Mouse (Mus musculus) liver, embryonic 11.5 days (tissue): ENCODE measurements at regions not wholly inside any gene's neighbourhood (a gene's known extent, or its start where the extent isn't known, plus 50 kb on each side); places are given as distances from the start of the nearest gene placed in this dataset.

Experiments
- ATAC-seq: fragments of 200-750 bp; cut with Nextera tagmentation; replicated peaks from 2 replicates; pipeline ENCODE4 v1.8.0; 2017; ENCODE audit warnings: moderate number of reproducible peaks, mild to moderate bottlenecking, moderate TSS enrichment, moderate library complexity; ENCODE audit not compliant: low FRiP score
- DNase-seq: peaks from one replicate; pipeline ENCODE4 v3.0.0-alpha.2; 2017; ENCODE audit warnings: low spot score
- H3K27ac ChIP-seq: fragments of 300-500 bp; sonication (generic); 2 replicates; pipeline ENCODE4 v1.5.1; 2014; ENCODE audit warnings: mild to moderate bottlenecking, low read depth, low read length, control low read depth
- H3K27me3 ChIP-seq: fragments of 300-500 bp; sonication (generic); replicated peaks from 2 replicates; pipeline ENCODE4 v1.6.1; 2014; ENCODE audit warnings: low read length, mixed read lengths; ENCODE audit not compliant: control insufficient read depth, insufficient read depth
- H3K36me3 ChIP-seq: fragments of 300-500 bp; sonication (generic); 2 replicates; pipeline ENCODE4 v1.6.1; 2014; ENCODE audit warnings: mild to moderate bottlenecking, low read length, moderate library complexity, mixed read lengths; ENCODE audit not compliant: control insufficient read depth, insufficient read depth
- H3K4me1 ChIP-seq: fragments of 300-500 bp; sonication (generic); replicated peaks from 2 replicates; pipeline ENCODE4 v1.6.1; 2014; ENCODE audit warnings: low read length, mixed read lengths; ENCODE audit not compliant: control insufficient read depth, insufficient read depth
- H3K4me2 ChIP-seq: fragments of 300-500 bp; sonication (generic); 2 replicates; pipeline ENCODE4 v1.6.1; 2014; ENCODE audit warnings: mild to moderate bottlenecking, control low read depth, moderate library complexity
- H3K4me3 ChIP-seq: fragments of 300-500 bp; sonication (generic); 2 replicates; pipeline ENCODE4 v1.5.1; 2014; ENCODE audit warnings: low read depth, low read length, control low read depth
- H3K9ac ChIP-seq: fragments of 300-500 bp; sonication (generic); 2 replicates; pipeline ENCODE4 v1.6.1; 2014; ENCODE audit warnings: low read depth, low read length, control low read depth
- H3K9me3 ChIP-seq: fragments of 300-500 bp; sonication (generic); 2 replicates; pipeline ENCODE4 v1.6.1; 2016; ENCODE audit warnings: low read length, inconsistent platforms, mixed read lengths; ENCODE audit not compliant: control insufficient read depth
- WGBS: fragments of 180-500 bp; shearing (Covaris S2); extraction: QIAGEN DNeasy Blood & Tissue Kit; methylation state at CpG from one replicate; pipeline ENCODE4 v1.1.7; 2014; 5-methylcytosine and 5-hydroxymethylcytosine counted together

DNA sequence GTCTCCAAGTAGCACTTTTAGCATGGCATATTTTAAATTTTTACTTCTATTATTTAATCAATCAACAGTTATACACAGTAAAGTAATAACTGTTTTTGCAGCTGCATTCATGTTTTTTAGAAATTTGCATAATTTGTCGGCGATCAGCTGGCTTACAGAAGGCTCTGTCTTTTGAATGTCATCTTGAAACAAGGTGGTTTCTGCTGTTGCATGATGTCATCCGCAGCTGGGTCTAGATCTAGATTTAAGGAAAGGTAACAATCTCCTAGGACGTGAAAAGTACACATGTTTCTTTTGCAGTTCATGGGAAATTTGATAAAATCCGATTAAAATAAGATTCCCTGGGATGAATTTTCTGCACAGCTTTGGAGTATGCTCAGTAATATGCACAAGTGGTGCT lies 534.9 kb downstream of the Ttll7 start:
- Histone ChIP-seq H3K27me3 (no peaks in the 10 kb centered on the region), H3K4me1 (no peaks in the 10 kb centered on the region), H3K9me3 (no peaks in the 10 kb centered on the region), H3K36me3 (no peaks in the 10 kb centered on the region), H3K9ac (no peak overlapping the region), H3K27ac (no peak overlapping the region), H3K4me2 (no peak overlapping the region), H3K4me3 (no peak overlapping the region)
- DNase-seq (no peak), ATAC-seq (no peak)
- 80% methylated on average over 5 of the region's 5 CpGs for WGBS

DNA sequence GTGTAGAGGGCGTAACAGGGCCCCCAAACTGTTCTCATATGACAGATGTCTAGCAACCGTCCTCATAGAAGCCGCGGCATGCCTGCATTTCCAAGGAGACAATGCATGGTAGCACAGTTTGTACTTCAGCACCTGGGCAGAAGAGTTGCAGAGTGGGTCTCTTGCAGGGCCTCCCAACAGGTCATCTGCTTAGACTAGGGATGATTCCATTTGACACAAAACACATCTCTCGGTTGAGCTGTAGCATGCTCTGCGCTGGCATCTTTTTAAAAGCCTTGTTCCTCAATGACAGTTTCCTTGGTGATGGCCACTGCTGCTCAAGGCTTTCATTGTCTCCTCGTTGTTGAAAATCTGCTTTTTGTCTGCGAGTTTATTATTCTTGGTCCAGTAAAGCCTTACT lies 546.1 kb downstream of the Ttll7 start:
- Histone ChIP-seq H3K4me3 (no peak overlapping the region), H3K36me3 (no peaks in the 10 kb centered on the region), H3K4me2 (no peak overlapping the region), H3K9me3 (no peaks in the 10 kb centered on the region; the same call in 1 of the 2 replicates), H3K27me3 (no peaks in the 10 kb centered on the region), H3K4me1 (no peaks in the 10 kb centered on the region), H3K27ac (no peak overlapping the region), H3K9ac (no peak overlapping the region)
- ATAC-seq (no peak), DNase-seq (no peak)
- WGBS: 79% methylated on average over 8 of the region's 8 CpGs

DNA sequence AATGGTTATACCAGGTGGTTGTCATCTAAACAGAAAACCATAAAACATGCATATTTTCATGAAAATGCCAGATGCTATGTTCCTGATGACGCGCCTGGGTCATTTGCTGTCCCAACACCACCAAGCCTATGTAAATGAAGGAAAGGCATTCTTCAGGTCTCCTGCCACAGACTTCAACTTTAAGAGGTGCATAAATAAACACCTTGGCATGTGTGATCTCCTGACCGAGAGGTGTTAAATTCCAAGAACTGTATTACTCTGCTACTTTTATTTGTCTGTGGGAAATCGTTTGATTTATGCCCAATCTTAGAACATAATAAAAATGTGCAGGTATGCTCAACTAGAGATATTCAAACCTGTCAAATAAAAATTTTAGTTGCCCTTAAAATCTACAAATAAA lies 560.1 kb downstream of the Ttll7 start:
- H3K27me3 ChIP-seq: no peaks in the 10 kb centered on the region
- no peak overlapping the region for H3K9ac ChIP-seq
- H3K27ac ChIP-seq: no peak overlapping the region
- H3K9me3 ChIP-seq: no peaks in the 10 kb centered on the region
- DNase-seq: no peak
- no peak overlapping the region for H3K4me3 ChIP-seq
- ATAC-seq: no peak
- no peak overlapping the region for H3K4me2 ChIP-seq
- 69% methylated on average over 4 of the region's 4 CpGs for WGBS
- no peaks in the 10 kb centered on the region for H3K36me3 ChIP-seq
- no peaks in the 10 kb centered on the region for H3K4me1 ChIP-seq

DNA sequence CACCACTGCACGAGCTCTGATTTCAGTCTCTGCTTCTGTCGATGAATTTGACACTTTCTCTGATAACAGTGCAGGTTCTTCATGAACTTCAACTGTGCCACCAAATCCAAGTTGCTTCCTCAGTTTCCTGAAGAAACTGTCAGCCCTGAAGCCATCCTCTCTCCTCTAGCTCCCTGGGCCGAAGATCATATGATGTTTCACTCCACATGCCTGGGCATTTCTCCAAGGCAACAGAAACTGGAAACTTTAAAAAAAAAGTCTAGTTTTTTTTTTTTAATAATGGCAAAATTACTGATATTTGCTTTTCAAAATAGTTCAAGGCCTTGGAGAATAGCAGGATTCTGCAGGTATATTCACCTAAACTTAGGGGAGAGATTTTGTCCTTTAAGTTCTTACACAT lies 564.8 kb downstream of the Ttll7 start:
- H3K4me1 ChIP-seq: no peaks in the 10 kb centered on the region
- no peaks in the 10 kb centered on the region for H3K9me3 ChIP-seq
- no peaks in the 10 kb centered on the region for H3K36me3 ChIP-seq
- ATAC-seq (no peak), DNase-seq (no peak)
- no peak overlapping the region for H3K4me3 ChIP-seq
- WGBS: 49% methylated on average over 3 of the region's 3 CpGs
- no peaks in the 10 kb centered on the region for H3K27me3 ChIP-seq
- no peak overlapping the region for H3K27ac ChIP-seq
- H3K4me2 ChIP-seq: no peak overlapping the region
- H3K9ac ChIP-seq: no peak overlapping the region

DNA sequence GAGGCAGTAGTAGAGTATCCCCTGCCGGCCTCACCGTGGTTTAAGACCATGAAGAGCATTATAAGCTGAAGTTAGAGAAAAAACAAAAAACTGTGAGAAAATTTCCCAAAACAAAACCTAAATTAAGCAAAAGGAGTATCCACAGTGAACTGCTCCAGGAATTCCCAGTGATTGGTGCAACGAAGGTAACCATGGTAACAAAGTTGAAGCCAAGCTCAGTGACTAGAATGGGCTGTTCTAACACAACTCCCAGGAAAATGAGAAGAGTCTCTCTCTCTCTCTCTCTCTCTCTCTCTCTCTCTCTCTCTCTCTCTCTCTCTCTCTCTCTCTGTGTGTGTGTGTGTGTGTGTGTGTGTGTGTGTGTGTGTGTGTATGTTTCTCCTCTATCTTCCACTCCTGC lies 567.0 kb downstream of the Ttll7 start:
- no peaks in the 10 kb centered on the region for H3K36me3 ChIP-seq
- H3K27me3 ChIP-seq: no peaks in the 10 kb centered on the region
- ATAC-seq: no peak
- no peak overlapping the region for H3K4me3 ChIP-seq
- no peak overlapping the region for H3K4me2 ChIP-seq
- no peaks in the 10 kb centered on the region for H3K4me1 ChIP-seq
- H3K27ac ChIP-seq: no peak overlapping the region
- 58% methylated on average over 3 of the region's 3 CpGs for WGBS
- H3K9ac ChIP-seq: no peak overlapping the region
- no peaks in the 10 kb centered on the region for H3K9me3 ChIP-seq
- no peak for DNase-seq

DNA sequence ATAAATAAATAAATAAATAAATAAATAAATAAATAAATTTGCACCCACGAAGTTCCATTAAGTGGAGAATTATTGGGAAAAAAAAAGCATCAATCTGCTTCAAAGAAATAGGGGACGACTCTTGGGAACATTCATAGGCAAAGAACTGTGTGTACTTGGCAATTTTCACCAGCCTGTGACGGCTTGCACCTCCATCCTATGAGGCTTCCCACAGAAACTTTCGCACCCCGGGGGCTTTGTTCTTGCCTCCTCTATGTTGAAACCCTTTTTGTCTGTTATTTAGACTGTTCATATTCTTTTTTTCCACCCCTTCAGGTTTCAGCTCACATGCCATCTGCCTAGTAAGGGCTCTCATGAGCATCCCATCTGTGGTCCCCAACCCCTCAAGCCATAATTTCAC lies 570.0 kb downstream of the Ttll7 start:
- no peaks in the 10 kb centered on the region for H3K4me1 ChIP-seq
- H3K4me3 ChIP-seq: no peak overlapping the region
- H3K27me3 ChIP-seq: no peaks in the 10 kb centered on the region
- 77% methylated on average over 5 of the region's 5 CpGs for WGBS
- no peaks in the 10 kb centered on the region for H3K9me3 ChIP-seq
- H3K36me3 ChIP-seq: no peaks in the 10 kb centered on the region
- ATAC-seq: no peak
- no peak overlapping the region for H3K27ac ChIP-seq
- no peak for DNase-seq
- no peak overlapping the region for H3K9ac ChIP-seq
- no peak overlapping the region for H3K4me2 ChIP-seq

DNA sequence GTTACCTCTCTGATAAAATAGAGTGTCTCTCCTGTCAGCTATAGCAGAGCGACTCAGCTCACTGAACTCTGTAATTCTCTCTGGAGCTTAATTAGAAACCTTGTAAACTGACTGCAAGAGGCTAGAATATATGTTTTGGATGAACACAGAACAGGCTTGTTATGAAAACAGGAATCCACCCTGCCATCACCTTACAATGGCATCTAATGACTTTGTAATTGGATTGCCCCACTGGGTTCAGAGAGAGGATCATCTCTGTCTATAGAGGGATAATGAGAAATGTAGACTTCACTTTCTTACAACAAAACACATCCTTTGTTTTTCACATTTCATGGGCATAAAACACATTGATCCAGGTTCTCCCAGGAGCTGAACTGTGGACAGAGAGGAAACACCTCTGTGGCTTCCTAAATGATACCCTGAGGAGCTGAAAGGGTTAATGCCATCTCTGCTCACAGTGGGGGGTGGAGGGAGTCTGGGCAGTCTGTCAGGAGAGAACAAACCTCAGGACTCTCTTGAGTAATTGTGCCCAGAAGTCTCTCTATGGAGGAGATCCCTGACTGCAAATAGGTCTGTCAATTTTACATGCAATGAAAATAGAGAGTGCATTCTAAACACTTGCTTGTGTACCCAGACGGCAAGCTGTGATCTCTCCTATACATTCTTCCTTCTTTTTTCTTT lies 571.9 kb downstream of the Ttll7 start:
- DNase-seq (no peak), ATAC-seq (no peak)
- Histone ChIP-seq H3K9me3 (no peaks in the 10 kb centered on the region), H3K9ac (no peak overlapping the region), H3K27ac (no peak overlapping the region), H3K4me3 (no peak overlapping the region), H3K36me3 (no peaks in the 10 kb centered on the region), H3K4me1 (no peaks in the 10 kb centered on the region), H3K27me3 (no peaks in the 10 kb centered on the region), H3K4me2 (no peak overlapping the region)
- 56% methylated on average over 2 of the region's 2 CpGs for WGBS

DNA sequence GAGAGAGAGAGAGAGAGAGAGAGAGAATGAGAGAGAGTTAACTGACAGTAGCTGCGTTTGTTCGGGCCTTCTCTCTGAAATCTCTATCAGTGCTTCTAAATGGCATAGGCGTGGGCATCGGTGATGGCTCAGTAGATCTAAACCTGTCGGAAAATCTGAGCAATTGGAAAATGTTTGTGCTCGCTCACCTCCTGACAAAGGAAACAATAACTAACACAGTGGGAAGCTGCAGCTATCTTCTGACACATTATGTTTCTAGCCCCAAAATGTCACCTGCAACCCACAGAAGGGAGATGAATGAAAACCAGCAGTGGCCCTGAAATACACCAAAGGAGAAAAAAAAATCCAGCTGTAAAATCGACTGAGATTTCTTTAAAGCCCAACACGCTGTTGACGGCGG lies 576.7 kb downstream of the Ttll7 start:
- Histone ChIP-seq H3K4me2 (no peak overlapping the region), H3K27ac (no peak overlapping the region), H3K36me3 (no peaks in the 10 kb centered on the region), H3K4me3 (no peak overlapping the region), H3K9me3 (no peaks in the 10 kb centered on the region), H3K4me1 (no peaks in the 10 kb centered on the region), H3K27me3 (no peaks in the 10 kb centered on the region), H3K9ac (no peak overlapping the region)
- ATAC-seq (no peak), DNase-seq (no peak)
- WGBS: 72% methylated on average over 10 of the region's 10 CpGs

DNA sequence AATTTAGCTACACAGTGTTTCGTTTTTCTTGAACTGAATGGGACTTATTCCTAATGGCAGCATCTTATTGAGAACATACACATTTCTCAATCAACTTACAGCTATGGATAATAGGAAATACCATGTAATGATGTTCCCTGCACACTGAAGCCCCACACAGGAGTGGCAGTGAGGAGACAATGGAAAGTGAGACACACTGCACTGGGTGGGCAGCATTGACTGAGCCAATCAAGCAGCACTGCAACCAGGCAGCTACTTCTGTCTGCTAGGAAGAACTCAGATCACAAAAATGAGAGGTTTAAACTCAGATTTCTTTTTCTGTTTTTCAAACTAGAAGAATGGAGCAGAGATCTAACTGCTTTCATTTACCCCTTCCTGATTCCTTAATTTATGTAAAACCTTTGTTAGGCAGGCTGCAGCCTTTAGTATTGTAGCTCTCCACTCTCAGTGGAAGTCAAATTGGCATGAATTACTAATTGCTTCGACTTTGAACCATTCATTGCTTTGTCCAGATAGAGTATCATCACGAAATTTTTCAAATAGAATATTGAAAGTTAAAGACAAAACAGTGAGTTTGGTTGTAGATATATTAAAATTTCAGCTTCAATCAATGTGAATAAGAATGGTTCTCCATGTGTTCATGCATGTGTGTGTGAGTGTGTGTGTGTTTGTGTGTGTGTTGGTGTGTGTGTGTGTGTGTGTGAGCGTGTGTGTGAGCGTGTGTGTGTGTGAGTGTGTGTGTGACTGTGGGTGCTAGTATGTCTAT lies 590.9 kb downstream of the Ttll7 start:
- WGBS: 62% methylated on average over 5 of the region's 5 CpGs
- no peak overlapping the region for H3K27ac ChIP-seq
- no peak for ATAC-seq

More for the DNA sequence above, 590.9 kb downstream of the Ttll7 start:
- no peak overlapping the region for H3K4me2 ChIP-seq
- no peaks in the 10 kb centered on the region for H3K36me3 ChIP-seq
- H3K9me3 ChIP-seq: no peaks in the 10 kb centered on the region; the same call in 1 of the 2 replicates
- DNase-seq: no peak
- no peaks in the 10 kb centered on the region for H3K4me1 ChIP-seq
- no peak overlapping the region for H3K4me3 ChIP-seq
- no peaks in the 10 kb centered on the region for H3K27me3 ChIP-seq
- no peak overlapping the region for H3K9ac ChIP-seq
